Mouse (Mus musculus): ENCODE data around the gene Atp5c1.

The Atp5c1 gene

DNA sequence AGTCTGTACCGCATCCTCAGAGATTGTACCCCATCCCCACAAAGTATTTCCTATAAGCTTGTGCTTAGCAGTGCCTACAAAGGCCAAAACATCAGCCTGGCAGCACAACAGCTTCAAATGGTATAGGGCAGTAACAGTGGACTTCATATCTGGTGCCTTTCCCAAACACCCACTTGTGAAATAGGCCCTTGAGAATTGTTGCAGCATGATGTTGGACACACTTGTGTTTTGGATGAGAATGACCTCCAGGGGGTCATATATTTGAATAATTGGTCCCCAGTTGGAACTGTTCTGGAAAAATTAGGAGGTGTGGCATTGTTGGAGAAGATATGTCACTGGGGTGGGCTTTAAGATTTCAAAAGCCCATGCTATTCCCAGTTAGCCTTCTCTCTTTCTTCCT is 28.3 kb downstream of the Atp5c1 start:
- DNase-seq (ENCODE audit: extremely low spot score, low read depth, low spot score) = no peak

DNA sequence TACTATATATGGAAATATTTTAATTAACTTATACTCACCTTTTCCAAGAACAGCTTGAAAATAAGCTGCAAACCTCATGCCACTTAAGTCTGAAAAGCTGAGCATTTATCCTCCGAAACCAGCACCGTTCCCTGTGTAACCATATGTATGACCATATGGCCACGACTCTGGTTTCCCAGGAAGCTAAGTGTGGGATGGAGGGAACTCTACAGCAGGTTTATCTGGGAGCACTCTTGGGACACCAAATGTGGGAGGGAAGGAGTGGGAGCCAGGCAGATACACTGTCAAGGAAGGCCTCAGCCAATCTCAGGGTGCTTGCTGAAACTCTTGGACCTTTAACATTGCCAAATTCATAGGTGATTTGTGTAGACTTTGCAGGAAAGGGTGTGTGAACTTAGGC is 29.4 kb downstream of the Atp5c1 start:
- no peak for DNase-seq (ENCODE audit: extremely low spot score, low read depth, low spot score)

DNA sequence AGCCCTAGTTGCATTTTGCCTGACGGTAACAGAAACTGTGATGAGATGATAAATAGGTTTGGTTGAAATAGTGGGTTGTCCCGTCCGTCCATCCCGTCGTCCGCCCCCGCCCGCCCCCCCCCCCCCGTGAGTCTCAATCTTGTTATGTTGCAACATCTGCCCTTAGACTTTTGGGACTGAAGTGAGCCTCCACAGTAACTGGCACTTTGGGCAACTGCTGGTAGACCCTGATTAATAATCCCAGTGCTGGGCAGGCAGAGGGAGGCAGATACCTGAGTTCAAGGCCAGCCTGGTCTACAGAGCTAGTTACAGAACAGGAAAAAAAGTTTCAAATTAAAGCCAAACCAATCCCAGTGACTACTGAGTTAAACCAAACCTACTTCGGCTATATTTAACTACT is 30.9 kb downstream of the Atp5c1 start:
- no peak for DNase-seq (ENCODE audit: extremely low spot score, low read depth, low spot score)

DNA sequence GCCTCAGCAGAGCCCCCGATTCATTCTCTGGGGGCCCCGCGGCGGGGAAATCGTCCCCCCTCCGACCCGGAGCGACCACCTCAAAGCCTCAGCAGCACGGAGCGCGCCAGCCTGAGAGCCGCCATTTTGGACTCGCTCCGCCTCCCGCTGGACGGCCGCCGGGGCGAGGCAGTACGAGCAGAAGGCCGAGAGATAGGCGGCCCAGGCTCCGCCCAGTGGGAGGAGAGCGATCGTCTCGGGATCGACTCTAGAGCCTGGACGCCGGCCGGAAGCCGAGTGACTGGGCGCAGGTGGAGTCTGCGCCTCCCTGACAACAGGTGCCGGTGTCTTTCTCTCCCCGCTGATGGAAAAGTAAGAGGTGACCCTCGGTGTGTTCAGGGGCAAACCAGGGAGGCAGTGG is 31.8 kb downstream of the Atp5c1 start, which contains the start of gene Taf3:
TSS of gene Taf3 (minus strand) at position 136 of the 400 bp plus-strand sequence.
- DNase-seq (ENCODE audit: extremely low spot score, low read depth, low spot score) = peak; percentile 47

DNA sequence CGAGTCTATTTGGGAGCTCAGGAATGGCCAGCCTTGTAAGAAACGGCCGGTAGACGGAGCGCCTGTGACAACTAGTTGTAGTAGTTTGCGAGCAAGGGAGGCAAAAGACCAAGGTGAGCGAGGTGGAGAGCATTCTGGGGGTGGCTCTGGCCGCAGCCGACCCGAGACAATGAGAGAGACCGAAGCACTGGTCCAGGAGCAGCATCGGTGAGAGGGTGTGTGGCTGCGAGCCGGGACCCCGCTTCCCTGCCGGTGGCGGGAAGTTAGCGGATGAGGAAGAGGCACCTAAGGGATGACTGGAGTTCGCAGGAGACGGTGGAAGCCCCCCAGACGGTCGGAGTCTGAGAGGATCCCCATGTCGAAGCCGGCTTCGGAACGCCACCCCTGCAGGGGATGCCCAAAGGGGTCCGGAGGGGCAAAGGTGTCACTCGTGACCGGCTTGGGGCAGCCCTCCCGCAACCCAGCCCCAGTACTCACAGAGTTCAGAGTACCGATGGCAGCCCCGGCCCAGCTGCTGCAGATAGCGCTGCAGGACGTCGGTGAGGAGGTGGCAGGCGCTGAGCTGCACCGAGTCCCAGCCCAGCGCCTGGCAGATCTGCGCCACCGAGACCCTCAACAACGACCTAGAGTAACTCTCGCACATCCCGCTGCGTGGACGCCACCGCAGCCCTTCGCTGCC is 32.4 kb downstream of the Atp5c1 start:
- DNase-seq (ENCODE audit: extremely low spot score, low read depth, low spot score) = no peak

DNA sequence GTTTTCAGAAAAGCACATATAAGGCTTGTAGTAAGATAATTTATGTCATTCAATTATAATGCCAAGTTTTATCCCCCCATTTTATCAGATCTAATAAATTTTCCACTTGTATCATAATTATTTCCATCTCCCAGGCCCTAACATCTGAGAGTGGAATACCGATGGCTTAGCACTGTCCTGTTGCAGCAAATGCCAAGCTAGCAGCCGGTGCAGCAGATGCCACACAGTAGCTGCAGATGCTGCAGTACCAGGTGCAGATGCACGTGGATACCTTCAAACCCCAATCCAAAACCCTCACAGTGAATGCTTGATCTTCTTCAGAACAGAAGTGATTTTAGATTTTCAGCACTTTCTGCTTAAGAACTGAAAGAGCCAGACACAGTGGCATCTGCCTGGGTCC is 45.3 kb downstream of the Atp5c1 start:
- no peak for DNase-seq (ENCODE audit: extremely low spot score, low read depth, low spot score)

DNA sequence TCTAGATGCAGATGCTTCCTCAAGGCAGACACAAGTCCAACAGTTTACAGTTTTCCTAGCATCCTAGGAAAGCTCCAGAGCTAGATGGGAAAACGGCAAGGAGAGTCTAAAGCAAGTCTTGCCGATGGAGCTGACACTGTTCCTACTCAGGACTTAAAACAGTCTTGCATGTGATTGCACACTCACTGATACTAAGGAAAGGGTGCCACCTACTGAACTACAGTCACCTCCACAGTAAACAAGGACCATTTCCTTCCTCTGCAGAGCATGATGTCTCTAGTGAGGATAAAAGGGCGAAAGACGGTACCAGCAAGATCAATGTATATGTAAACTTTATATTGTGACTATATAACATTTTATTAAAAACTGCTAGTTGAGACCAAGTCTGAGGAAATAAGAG is 46.6 kb downstream of the Atp5c1 start:
- DNase-seq (ENCODE audit: extremely low spot score, low read depth, low spot score) = no peak

DNA sequence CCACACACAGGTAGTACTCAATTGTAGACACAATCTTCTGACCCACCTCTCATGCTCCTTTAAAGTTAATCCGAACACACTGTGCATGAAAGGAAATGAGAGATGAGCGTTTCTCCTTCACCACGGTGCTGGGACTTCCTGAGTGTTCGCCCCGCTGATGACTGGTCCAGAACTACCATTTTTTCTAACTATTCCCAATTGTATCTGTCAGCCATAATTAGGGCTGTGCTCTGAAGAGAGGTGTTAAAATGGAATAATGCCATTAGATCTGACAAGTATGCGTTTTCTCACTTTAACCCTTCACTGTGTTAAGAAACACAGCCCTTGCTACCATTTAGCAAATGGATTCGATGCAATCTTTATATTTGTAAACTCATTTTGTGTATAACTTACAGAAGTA is 50.6 kb downstream of the Atp5c1 start:
- DNase-seq (ENCODE audit: extremely low spot score, low read depth, low spot score) = no peak

DNA sequence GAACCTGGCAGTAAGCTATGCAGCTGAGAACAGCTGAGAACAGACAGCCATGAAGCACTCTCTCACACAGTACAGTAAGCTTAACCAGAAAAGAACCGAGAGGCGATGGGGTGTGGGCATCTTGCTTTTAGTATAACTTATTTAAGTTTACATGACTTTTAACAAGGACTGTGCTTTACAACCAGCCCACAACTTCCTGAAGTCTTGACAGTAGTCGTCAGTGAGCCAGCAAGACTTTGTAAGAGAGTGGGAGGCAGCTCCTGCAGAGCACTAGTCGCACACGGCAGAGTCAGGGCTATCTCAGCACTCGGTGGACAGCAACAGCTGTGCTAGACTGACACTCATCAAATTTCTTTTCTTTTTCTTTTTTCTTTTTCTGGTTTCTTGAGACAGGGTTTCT is 56.0 kb downstream of the Atp5c1 start:
- DNase-seq (ENCODE audit: extremely low spot score, low read depth, low spot score) = no peak

DNA sequence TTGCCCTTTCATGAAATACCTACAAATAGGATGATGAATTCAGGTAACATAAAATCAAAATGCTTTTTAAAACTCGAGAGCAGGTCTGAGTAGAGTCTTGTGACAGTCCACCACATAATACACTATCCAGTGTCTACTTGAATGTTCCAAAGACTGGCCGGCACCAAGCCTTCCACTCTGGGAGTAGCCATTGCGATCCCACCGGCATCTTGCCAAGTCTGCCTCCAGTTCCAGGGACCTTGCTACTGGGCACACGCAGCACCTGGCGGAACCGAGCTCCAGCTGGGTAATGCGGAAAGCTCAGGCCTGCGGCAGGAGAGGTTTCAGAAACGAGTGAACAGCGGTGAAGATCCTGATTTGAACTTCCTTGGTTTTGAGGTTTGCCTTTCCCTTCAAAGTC is 59.0 kb downstream of the Atp5c1 start:
- no peak for DNase-seq (ENCODE audit: extremely low spot score, low read depth, low spot score)

DNA sequence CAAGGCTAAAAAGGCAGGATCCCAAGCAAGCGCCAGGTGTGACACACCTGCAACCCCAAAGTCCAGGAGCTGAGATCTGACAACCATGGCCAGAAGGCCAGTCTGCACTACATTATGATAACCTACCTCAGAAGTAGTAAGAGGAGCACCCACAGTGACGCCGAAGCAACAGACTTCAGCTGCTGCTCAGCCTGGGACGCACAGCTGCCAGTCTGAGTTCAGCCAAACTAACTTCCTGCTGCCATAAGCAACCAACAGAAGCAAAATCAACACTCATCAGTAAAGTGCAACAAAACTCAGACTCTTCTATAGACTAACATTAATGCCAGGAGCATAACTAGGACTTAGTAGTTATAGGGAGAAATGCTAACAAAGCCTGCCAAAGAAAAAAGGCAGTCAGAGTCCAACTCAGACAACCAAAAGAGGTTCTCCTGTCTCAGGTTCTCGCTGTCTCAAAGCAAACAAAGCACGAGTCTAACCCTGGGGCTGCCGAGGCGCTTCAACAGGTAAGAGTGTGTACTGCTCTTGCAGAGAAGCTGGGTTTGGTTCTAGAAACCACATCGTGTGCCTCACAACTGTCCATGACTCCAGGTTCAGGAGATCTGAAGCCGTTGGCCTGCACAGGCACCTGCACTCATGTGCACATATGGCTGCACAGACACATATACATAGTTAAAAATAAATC is 65.2 kb downstream of the Atp5c1 start:
- DNase-seq (ENCODE audit: extremely low spot score, low read depth, low spot score) = no peak

DNA sequence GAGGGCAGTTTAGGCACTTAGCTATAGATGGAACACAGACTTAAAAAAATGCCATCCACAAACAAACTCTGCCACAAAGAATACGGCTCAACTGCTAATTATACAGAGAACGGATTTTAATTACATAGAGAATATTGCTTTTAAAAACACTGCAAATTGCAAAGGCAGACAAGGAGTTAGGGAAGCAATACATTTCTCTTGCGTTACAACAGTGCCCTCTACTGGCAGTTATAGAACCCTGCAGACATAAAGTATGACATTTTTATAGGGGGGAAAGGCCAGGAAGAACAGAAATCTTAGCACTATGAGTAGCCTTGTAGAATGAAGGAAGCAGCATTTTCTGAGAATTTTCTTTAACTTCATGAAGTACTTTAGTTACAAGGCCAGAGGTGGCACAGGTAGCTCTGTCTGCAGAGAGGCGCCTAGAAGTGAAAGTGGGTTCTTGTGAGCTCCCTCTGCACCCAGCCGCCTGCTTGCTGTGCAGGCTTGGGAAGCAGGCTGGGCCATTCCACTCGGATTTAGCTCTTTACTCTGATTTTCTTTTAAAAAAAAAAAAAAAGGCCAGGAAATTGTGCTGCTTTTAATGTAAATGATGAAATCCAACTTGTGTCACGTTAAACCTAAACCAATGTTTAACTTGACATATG is 69.9 kb downstream of the Atp5c1 start:
- DNase-seq (ENCODE audit: extremely low spot score, low read depth, low spot score) = peak; percentile 62

DNA sequence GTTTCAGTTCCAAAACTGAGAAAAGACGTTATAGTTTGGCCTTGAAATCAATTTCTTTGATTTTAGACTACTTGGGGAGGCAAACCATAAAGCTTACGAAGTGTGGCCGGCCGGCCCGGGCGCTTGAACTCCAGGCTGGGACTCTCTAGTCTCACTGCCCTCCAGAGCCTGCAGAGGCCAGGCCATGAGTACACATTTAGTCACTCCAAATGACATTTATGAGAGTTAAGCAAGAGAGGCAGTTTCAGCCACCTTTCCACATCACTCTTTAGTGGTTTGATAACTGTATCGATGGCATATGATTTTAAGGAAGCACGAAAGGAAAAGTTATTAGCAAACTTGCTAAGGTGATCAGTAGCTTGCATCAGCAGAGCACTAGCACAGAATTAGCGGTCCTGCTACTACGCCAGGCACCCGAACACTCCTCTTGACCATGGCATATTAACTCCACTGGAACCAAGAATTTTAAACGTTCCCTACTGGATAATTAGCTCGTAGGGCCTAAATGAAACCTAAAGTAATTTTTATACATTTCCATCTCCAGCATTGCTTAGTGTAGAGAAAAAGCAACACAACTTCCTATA is 70.5 kb downstream of the Atp5c1 start:
- DNase-seq (ENCODE audit: extremely low spot score, low read depth, low spot score) = no peak

DNA sequence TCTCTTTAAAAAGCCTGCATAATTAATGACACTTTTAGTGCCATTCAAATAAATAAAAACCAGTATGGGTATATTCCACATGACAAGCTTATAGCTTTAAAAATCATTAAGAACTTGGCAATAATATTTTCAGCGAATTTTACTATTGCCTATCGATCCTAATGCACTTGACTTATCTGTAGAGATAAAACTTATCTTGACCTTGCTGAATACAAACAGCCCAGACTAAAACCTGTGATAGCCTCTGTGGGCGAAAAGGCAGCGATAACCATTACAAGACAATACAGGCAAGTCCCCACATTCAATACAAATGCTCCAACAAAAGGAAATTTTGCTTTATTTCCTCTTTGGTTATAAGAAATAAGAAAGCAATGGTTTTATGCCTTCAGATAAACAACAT is 71.7 kb downstream of the Atp5c1 start:
- DNase-seq (ENCODE audit: extremely low spot score, low read depth, low spot score) = no peak
